Mouse (Mus musculus) R1 (cell line): ENCODE results near the gene Slc8a1.

Experiments used
- DNase-seq: peaks from one replicate; pipeline ENCODE4 v3.0.0-alpha.2; 2018; ENCODE audit warnings: low read depth, low spot score

Gene Slc8a1

GRCm38 (mm10) chr17:81565634-81566372, 172.4 kb downstream of the Slc8a1 start:
- peak; percentile 61 for DNase-seq

- DNase-seq: no peak
Measured at GRCm38 (mm10) chr17:81554052-81554734, 184.0 kb downstream of the Slc8a1 start.

GRCm38 (mm10) chr17:81551856-81552635, 186.1 kb downstream of the Slc8a1 start:
- no peak for DNase-seq

- no peak for DNase-seq
Measured at GRCm38 (mm10) chr17:81550864-81551263, 187.3 kb downstream of the Slc8a1 start.

DNA sequence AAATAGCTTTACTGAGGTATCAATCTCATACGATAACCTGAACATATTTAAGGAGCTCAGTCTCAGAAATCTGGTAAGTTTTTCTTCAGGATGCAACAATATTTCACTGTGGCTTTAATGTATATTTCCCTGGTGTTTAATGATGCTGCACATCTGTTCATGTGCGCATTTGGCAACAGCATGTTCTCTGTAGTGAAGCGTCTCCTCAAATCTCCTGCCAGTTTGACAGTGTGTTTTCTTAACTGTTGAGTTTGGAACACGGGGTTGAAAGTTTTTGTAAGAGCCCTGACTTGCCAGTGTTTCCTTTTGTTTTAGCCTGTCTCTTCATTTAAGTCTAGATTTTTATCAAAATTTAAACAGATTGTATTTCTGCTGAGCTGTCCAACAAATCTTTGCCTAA, 190.2 kb downstream of the Slc8a1 start:
- DNase-seq: no peak

- DNase-seq: no peak
Measured at GRCm38 (mm10) chr17:81546525-81546924, 191.7 kb downstream of the Slc8a1 start.

DNA sequence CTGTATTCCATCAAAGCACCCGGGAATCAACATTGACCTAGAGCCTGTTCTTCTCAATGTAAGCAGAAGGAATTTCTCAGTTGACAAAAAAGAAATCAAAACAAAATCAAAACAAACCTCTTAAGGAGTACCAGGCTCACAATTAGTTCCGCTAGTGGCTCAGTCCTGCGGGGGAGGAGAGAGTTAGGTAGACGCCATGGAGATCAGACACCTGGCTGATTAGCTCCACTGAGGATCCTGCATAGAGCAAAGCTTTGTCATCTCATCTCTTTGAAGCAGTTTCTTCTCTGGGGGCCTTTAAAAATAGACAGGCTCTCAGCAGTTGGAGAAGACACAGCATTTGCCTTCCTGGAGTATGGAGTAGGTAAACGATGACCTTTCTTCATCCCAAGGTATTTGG, 192.2 kb downstream of the Slc8a1 start:
- no peak for DNase-seq

DNA sequence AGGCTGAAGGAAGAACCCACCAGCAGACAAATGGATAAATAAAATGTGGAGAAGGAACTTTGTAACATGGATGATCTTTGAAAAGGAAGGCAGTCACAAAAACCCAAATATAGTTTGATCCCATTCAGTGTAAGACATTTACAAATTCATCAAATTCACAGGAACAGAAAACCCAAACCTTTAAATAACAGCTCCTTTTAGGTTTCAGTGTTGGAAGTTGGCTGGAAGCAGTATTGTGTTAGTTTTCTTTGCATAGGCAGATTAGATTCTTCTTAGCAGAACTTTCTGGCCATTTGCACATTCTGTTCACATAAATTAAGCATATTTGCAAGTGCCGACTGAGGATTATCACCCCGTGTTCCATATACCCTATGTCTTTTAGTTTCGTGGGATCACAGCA, 193.3 kb downstream of the Slc8a1 start:
- no peak for DNase-seq

DNA sequence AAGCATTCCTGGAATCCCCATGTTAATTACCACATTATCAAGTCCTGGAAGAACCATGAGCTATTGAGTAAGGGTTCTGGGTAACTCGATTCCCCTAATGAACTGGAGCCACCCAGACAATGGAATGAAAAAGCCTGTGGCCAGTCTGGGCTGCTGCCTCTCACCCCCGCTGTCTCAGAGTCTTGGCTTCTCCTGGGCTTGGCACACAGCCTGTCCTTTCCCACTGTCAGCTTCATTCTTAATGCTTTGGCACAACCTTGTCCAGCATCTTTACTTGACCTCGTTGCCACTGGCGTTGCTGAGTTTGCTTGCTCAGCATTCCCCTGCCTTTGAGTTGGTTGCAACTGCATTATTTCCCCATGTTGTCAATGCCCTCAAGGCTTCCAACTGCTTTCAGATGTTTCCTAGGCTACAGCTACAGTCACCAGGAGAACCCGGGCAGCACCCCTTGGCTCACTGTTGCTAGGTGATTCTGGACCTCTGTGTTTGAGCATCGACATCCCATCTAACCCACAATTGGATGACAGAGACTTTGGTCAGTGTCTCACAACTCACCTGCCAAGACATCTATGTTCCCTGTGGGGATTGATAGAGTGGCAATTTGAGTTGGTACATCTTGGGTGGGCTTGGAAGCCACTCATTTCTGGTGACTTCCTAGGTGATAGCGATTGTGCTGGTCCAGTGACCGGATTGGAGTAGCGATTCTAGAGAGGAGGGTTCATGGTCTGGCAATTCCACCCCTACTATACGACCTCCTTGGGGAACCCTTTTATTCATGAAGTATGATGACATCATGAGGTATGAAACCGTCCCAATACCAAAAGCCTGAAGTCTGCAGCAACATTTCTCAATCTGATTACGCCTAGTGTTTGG, 195.6 kb downstream of the Slc8a1 start:
- no peak for DNase-seq

DNA sequence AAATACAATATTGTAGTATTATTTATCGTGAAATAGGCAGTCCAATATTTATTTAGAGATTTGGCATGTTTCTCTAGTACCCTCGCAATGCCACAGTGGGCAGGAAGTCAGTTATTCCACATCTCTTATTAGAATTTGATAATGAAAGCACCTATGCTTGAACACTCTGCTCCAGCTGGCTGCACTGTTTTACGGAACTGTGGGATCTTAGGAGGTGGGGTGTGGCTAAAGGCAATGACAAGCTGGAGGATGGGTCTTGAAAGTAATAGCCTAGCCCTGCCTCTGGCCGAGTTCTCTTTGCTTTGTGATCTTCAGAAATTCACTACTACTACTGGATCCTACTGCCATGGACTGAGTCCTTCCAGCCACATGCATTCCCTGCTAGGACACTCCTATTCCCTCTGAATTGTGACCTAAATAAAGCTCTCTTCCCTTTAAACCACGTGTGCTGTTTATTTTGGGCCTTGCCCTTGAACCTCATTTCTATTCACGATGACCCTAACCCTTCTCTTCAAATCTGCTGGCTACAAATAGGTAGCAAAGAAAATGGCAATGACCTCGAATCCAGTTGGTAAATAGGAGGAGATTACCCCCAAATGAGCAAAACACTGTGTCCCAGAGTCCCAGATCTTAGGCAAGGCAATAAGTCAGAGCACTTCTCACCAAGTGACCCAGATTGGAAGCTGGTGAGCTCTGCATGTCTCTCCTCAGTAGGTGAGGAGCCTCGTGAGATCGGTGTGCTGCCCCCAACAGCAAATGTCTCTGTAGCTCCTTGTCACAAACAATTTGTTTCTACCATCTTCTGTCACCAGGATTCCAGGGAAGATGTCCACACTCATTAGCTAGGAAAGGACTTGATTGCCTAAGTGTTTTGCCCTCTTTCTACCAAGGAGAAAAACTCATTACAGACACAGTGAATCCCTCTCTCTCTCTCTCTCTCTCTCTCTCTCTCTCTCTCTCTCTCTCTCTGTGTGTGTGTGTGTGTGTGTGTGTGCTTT, 199.7 kb downstream of the Slc8a1 start:
- DNase-seq: no peak

- DNase-seq: no peak
Measured at GRCm38 (mm10) chr17:81536093-81536492, 202.1 kb downstream of the Slc8a1 start.

DNA sequence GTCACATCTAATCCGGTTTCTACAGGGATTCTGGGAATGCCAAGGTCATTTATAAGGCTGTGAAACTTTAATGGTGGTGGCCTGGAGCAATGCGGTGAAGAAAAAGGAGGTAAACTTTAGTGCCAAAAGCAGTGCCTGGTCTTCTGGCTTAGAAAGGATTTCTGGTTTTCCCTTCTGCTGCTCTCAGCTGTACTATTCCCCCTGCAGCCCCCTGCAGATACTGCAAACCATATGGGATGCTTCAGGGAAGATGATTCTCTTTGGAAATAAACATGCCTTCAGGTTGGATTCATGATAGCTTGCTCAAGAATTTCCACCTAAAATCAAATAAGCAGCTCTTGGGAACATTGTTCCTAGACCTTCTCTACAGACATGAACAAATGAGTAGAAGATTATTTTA, 208.3 kb downstream of the Slc8a1 start:
- no peak for DNase-seq

- no peak for DNase-seq
Measured at GRCm38 (mm10) chr17:81528940-81529339, 209.2 kb downstream of the Slc8a1 start.

GRCm38 (mm10) chr17:81526463-81526862, 211.7 kb downstream of the Slc8a1 start:
- DNase-seq: no peak

DNA sequence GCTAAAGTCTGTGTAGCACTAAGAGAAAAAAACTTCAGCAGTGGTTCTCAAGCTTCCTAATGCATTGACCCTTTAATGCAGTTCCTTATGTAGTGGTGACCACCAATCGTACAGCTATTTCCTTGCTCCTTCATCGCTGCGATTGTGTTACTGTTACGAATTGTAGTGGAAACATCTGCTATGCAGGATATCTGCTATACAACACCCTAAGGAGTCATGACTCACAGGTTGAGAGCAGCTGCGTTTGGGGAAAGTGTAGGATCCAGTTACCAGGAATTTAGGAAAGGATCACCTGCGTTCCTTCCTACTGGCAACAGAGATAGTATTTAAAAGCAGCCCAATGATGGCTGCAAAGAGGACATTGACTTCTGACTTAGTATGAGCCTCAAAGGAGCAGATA, 213.4 kb downstream of the Slc8a1 start:
- DNase-seq: no peak

GRCm38 (mm10) chr17:81523943-81524342, 214.2 kb downstream of the Slc8a1 start:
- DNase-seq: no peak

DNA sequence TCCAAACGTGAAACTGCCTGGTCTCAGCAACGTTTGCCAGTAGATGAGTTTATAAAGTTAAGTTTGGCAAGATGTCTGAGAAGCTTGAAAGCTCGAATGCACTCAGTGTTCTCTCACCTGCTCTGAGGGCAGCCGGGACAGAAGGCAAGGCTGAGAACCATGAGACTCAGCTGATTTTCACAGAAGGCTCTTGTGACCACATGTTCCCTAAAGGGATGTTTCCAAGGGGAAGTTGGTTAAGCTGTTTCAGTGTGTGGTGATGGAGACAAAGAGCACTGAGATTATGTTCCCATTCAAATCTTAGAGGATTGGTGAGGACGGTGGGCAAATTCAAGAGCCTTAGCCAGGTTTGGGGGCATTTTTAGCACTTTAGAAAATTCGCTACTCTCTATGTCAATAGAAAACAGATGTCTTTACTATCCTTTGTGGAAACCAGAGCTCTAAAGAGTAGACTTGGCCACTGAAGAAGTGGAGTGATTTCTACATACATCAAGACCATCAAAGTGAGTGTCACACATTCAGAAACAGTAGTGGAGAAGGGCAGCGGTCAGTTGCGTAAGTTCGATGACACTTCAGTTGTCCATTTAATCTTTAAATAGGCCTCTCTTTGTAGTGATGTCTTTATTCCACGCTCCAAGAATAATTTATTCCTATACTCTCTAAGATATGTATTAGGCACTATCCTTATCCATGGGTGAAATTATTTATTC, 219.7 kb downstream of the Slc8a1 start:
- no peak for DNase-seq

- peak; percentile 19 for DNase-seq
Measured at GRCm38 (mm10) chr17:81516155-81516554, 222.0 kb downstream of the Slc8a1 start.

GRCm38 (mm10) chr17:81514022-81514421, 224.2 kb downstream of the Slc8a1 start:
- no peak for DNase-seq
